Mouse (Mus musculus) kidney, postnatal 14 days (tissue): ENCODE measurements around the gene Gfm1.
A peak's percentile ranks its signal among the peaks of the same experiment; 100 is the strongest.

ENCODE experiments used
- DNase-seq: peaks from one replicate; pipeline ENCODE4 v3.0.0; 2022; ENCODE audit warnings: mixed read lengths

The Gfm1 gene

DNA sequence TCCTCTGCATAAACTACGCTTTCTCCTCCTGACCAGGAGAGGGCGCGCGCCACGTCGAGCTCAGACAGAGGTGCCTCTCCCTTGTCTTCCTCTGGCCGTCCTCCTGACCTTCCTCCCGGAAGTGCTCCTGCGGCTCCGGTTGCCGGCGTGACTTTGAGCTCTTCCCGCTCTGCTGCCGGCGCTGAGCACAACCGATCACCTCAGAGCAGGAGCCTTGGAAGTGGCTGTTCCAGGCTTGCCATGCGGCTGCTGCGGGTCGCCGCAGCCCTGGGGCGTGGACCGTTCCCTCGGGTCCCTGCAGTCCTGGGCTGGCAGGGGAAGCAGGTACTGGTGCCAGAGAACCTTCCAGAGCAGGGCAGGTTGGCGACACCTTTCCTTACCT lies at the start of gene Gfm1:
Gfm1 (plus strand) TSS at position 98 of the 382 bp plus-strand sequence.
- DNase-seq = peak; percentile 92

DNA sequence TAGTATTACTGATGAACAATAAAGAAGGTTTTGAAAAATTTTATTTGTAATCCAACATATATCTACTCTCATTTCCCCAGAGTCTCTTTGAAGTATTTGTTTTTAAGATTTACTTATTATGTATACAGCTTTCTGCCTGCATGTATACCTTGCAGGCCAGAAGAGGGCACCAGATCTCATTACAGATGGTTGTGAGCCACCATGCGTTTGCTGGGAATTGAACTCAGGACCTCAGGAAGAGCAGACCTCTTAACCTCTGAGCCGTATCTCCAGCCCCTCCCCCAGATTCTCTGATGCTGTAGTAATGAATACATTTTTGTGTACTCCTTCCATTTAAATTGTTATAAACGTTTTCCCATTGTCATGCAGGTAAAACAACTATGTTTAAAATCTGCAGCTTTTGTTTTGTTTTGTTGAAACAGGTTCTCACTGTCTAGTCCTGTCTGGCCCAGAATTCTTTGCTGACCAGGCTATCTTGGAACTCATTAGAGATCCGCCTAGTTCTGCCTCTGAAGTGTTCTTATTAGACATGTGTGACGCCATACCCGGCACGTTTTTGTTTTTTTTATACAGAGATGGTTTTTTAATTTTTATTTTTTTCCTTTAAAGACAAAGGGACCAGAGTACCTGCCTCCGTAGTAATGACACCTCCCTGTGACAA lies 428 bp upstream of the Gfm1 start:
- no peak for DNase-seq

DNA sequence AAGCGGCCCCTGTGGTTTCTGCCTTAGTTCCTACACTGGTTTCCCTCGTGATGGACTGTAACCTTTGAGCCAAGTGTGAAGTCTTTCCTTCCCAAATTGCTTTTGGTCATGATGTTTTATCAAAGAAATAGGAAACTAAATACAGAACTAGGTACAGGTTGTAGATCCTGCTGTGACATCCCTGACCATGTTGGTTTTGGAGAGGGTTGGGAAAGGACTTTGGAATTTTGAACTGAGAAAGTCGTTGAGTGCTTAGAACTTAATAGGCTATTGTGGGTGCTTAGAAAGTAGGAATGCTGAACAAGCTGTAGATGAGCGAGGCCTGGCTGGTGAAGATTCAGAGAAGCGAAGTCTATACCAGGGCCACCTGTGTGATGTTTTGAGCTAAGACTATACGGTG lies 4.1 kb downstream of the Gfm1 start:
- no peak for DNase-seq

DNA sequence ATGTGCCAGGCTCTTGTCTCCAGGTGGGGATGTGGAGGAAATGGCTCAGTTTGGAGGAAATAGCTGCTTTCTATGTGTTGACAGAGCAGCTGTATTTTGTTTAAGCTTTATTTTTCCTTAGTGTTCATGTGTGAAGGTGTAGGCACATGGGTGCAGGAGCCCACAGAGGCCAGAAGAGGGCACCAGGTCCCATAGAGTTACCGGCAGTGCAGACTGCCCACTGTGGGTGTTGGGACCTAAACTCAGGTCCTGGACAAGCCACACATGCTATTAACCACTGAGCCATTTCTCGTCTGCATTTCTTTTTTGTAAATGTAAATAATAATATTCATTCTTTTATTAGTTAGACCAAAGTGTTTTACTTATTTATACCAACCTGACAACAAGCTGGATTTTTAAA lies 17.2 kb downstream of the Gfm1 start:
- DNase-seq = no peak

DNA sequence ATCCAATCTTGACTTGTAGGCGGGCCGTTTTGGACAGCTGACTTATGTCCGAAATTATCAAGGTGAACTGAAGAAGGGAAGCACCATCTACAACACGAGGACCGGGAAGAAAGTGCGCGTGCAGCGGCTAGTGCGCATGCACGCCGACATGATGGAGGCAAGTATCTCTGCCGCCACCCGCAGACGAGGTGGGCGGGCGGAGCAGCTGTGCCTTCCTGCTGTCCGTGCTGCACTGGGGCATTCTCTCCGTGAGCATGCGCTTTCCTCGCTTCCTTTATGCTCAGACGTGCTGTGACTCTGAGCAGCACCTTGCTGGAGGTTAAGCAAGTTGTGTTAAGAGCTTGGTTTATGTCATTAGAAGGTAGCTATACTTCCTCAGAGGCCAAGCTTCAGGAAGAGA lies 19.8 kb downstream of the Gfm1 start:
- peak; percentile 38 for DNase-seq

DNA sequence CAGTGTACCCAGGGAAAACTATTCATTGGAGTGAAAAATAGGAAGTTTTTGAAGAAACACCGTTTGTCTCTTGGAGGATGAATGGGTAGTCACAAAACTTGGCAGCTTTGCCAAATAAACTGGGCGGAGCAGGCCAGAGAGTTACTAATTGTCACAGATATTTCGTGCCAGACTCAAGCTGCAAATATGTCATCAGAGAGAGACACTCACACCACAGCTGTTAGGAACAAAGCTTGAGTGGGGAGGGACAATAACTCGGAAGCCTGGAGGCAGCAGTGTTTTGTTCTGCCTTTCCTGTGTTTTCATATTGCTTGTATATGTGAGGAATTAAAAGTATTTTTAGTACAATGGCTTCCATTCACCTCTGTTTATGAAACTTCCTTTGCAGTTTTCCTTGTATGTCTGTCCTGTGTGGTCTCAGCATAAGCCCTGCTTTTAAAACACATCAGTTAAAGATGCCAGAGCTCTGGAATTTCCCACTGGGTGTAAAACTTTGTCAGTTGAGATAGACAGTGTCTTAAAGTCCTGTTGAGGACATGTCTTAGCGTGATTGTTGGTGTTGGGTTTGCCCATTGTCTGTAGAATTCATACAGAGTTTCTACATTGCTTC lies 20.8 kb downstream of the Gfm1 start:
- DNase-seq = peak; percentile 49

DNA sequence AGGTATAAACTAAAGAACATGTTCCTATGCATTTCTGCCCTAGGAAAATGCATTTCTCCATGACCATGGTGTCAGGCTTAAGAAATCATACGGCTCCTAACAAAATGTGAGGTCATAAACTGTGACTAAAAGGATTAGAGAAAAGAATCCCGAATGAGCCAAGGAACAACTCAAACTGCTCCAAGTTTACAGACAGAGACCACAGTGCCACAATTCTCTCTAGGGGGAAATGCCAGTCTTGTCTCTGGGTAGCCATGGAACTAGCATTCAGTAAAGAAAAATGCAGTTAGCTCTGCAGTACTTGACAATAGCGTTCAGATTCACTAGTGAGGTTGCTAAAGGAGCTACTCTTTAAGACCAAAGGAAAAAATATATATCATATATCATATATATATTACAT lies 30.0 kb downstream of the Gfm1 start:
- DNase-seq = no peak

DNA sequence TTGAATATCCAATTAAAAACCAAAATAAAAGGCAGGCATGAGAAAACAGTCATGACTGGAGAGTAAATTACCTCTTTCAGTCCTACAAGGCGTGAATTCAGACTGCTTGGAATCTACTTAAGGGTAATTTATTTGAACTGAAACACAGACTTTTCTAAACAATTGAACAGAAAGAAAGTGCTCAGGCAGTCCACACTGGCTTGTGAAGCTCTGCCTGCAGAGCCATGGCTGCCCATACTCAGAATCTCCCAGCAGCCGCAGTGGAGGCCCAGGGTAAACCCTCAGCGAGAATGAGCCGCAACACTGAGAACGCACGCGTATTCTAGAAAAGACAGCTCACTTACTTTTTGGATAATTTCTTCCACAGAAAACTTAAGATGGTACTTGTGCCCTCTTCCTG lies 32.1 kb downstream of the Gfm1 start:
- DNase-seq = no peak

DNA sequence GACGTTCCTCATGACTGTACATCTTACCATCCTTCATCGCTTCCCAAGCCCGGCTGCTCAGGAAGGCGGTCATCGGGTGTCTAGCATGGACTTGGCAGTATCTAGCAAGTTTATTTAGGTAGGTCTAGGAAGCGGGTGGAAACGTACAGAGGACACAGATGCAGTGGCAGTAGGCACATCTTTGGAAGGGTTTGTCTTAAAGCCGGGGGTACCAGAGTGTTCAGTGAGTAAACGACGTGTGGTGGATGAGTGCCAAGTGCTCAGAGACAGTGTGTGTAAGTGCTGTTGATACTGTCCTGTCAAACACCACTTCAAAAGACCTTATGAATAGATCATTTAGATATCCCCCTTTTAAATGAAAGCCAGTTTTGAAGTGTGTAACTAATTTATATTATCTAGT lies 32.7 kb downstream of the Gfm1 start:
- no peak for DNase-seq

DNA sequence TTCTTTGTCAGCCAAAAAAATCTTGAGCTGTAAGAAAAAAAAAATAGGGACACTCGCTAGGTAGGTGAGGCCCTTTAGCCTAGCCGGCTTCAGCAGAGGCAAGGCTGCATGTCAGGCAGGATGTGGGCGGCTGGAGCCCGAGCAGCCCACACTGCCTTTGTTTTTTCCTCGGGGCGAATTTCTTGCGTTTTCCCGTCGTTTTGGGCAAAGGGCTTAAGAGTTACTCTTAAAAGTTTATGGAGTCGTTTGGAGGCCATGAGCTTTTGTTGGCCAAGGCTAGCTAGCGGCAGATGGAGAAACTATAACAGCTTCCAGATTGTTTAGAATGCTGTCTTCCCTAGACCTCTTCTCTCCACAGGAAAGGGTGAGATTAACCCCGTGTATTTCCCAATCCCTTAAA lies 33.1 kb downstream of the Gfm1 start:
- DNase-seq = no peak

DNA sequence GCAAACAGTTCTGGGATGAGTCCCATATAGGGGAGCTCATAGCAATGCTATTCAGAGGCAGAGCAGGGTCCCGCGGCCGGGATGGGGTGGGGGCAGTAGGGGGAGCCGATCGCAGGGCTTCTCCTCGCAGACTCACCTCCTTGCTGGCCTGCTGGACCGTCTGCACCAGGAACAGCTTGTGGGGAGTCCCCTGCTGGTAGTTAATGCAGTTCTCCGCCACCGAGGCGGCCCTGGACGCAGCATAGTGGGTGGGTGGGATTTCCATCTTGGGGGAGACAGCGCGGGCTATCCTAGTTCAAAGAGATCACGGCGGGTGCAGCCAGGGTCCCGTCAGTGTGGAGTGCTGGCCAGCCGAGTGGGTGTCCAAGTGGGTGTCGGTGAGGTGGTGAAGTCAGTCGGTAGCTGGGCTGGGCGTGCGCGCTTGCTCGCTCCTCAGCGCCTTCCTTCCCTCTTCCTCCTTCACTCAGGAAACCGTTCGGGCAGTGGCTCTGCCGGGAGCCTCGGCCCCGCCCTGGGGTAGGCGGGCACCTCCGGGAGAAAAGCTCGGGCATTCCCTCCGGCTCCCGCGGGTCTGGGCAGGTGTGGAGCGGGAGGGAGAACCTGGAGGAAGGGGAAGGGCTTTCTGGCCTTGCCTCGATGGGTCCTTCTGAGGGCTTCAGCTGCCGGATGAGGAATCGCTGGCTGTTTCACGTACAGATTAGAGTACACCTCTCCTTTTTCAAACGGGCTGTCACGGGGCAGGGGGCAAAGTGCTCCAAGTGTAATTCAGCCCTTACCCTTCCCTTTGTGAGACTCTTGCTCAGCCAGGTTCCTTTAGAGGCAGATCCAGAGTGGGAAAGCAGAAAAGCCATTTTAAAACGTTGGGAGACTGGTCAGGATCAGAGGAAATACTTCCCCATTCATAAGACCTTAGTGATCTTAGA lies 33.8 kb downstream of the Gfm1 start, which contains the start of gene Lxn:
Lxn (minus strand) TSS at position 477 of the 923 bp plus-strand sequence.
- DNase-seq = peak; percentile 85

DNA sequence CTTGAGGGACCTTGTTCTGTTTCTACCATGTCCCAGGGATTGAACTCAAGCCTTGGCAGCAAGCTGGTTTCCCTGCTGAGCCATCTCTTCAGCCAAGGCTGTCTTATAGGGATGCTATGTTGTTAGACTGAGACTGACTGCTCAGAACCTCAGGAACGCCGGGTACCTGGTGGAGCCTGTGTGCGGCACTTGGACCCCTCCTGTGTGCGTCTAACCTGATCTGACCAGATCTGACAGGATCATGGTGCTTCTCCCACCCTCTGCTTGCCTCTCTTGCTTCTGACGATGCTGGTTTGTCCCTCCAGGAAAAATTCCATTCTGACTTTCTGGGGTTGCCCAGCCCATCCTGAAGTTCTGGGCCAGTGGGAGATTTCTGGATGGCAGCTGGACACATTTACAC lies 36.7 kb downstream of the Gfm1 start:
- no peak for DNase-seq

DNA sequence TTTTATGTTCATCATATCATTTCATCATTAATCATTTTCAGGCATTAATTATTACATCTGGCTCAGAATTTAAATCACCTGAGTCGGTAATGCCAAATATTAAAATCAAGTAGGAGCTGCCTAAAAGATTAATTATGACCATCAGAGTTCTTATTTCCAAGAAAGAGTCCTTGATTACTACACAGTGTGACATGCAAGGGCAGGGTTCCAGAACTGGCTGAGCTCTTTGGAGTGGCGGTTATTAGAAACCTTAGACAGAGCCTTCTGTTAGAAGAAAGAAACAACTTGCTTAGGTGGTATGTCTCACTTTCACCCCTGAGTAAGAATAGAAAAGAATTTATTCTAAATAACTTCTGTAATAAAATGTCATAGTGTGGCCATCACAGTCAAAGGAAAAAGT lies 37.4 kb downstream of the Gfm1 start:
- DNase-seq = no peak

DNA sequence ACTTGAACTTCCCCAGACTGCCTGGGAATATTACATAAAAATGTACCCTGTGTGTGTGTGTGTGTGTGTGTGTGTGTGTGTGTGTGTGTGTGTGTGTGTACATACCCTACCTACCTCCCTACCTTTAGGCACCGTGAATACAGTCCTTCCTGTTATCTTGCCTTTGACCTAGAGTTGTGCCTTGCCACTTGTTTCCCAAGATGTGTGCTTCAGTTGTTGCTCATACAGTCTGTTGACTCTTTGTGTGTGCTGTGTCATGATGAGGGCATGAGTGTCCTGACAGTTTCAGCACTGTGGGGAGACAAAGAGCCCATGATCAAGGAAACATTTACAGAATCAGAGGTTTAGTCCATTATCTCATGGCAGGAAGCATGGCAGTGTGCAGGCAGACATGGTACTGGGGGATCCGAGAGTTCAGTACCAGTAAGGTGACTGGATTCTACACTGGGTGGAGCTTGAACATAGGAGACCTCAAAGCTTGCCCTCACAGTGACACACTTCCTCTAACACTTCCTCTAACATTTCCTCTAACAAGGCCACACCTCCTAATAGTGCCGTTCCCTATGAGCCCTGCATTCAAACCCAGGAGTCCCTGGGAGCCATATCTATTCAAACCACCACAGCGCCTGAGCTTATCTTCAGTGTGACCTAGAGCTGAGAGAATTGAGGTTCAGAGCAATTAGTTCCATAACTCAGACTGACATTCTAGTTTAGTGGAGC lies 41.7 kb downstream of the Gfm1 start:
- no peak for DNase-seq

DNA sequence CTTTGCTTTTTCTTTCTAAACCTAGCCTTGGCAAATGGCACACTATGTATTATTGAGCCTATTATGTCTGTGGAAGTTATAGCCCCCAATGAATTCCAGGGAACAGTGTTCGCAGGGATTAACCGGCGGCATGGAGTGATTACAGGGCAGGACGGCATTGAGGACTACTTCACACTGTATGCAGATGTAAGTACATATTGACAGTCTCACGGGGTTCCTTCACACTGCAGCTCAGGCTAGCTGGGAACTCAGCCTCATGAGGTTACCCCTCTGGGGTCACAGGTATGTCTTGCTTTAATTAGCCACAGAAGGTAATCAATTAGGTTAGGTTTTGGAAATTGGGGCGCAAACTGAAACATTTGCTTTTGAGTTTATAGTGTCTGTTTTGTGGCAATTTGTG lies 43.5 kb downstream of the Gfm1 start:
- DNase-seq = no peak

DNA sequence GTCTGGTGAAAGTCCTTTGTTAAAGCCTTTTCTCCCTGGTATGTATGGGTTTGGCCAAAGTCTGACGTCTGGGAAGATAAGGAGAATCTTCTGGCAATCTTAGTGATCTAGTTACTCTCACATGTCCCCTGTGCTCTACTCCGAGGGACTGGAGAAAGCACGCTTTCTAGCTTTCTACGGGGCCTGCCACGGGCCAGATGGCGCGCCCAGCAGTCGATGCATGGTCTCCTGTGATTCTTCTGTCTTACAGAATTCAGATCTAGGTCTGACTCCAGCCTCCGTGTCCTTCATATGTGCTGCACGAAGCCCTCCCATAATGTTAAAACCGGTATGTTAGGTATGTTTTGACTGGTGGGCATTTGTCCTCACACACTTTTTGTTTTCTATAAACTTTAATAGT lies 49.9 kb downstream of the Gfm1 start:
- no peak for DNase-seq

DNA sequence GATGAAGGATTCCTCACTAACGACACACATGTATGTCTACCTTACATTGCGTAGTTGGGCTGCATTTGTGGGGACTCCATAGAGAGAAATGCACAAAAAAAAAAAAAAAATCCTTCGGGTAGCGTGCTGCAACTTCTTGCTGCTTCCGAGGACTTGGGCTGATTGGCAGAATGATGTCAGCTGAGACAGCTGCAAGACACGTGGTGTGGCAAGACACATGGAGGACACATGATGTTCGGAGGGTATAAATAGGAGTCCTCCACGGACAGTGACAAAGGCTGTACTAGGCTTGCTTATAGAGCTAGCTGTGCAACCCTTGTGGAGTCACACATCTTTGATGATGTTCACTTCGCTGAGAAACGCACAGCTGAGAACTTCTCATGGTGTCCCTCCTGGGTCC lies 52.5 kb downstream of the Gfm1 start:
- no peak for DNase-seq

DNA sequence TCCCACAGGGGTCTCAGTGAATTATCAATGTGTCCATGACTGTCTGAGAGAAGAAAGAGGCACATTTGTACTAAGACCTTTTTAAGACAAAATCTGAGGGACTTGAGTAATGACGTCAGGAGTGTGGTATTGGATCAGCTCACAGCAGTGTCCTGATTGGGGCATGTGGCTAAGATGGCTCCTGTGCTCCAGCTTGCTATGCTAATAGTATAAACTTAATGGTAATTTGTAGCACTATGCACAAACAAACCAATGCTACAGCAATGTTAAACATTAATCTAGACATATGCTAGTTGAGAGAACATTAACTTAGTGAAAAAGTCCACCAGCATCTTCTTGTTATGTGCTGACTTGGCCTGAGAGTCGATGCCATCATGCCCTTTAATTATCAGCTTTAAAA lies 55.3 kb downstream of the Gfm1 start:
- DNase-seq = no peak

DNA sequence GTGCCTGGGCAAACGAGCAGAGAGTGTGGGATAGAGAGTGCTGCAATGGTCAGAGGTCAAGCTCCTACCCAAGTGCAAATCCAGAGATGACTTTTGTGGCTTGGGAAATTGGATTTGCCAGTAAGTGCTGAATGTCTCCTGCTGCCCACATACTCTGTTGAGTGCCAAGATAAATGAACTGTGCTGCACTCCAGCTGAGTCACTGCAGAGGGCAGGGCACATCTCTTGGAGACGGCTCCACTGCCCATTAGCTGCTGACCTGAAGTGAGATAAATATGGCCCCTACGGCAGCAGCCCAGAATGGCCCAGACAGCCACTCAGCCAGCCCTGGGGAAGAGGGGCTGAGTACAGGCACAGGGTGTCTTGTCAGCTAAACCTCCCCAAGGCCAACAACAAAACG lies 60.3 kb downstream of the Gfm1 start:
- no peak for DNase-seq

DNA sequence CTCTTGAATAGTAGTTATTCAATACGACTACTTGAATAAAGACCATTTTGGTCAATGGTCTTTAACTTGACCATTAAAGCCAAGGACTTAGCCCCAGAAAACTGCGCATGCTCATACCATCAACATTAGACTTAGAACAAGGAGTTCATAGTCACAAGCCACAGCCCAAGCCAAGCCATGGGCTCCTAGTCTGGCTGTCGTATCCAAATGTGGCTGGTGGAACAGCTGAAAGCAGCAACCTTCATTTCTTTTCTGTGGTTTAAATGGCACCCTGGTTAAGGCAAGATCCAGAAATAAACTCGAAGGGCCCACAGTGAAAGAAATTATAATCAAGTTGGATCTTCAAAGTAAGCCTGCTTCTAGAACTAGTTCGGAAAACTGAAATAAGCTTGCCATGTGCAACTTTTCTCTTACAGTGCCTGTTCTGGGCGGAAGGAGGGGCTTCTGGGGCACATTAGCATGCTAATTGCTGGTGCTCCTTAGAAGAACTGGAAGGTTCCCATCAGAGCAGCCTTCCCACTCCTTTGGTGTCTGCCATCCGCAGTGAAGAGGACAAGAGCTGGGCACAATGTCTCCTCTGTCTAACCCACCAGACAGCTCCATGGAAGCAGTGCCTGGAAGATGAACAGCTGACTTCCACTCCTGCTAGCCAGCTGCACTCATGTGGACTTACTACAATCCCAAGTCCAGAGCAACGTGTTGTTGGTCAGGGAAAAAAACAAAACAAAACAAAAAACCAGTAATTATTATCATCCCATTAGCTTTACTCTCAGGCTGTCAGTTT lies 62.4 kb downstream of the Gfm1 start:
- no peak for DNase-seq

DNA sequence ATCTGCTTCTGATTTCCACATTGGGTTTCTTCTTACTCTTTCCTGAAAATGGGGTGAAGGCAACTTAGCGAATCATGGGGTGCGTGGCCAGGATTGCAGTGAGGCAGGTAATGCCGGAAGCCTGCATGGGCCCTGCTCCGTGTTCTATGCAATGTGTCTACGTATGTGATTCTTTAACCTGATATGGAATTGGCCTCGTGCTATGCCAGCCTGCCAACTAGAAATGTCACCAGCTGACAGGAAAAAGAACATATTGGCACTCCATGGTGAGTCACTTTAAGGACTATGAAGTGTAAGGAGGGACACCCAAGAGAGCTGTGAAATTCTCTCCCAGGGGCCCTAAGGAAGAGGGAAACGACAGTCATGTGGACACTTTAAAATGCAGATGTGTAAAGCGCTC lies 63.2 kb downstream of the Gfm1 start:
- no peak for DNase-seq

DNA sequence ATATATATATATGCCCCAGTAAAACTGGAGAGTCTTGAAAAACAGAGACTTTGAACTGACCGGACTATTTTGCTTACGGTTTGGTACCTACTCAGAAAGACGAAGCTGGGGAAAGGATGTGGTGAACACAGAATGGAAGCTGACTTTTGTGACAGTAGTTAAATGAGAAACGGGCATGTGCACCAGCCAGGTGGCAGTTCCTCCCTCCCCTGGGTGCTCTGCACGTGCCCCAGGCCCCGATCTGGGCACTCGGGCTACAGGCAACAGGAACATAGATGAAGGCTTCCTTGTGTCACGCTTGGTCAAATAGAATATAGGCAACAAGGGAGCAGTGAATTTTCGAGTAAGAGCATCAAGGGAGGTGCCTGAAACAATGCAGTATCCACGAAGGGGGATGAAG lies 66.4 kb downstream of the Gfm1 start:
- no peak for DNase-seq

DNA sequence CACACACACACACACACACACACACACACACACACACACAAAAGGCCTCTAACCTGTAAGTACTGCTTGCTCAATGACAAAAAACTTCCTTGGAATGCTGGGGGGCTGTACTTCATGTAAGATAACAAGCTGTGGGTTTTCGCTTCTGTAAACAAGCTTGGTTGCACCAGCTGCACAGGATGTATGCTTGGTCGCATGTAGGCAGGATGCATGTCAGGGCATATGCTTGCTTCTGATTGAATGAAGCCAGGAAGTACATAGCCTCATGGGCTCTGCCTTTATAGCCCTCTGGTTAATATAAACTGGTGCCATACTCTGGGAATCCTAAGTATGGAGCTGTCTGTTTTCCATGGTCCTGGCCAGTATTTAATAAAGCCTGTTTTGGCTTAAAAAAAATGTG lies 68.1 kb downstream of the Gfm1 start:
- DNase-seq = no peak
